Mouse (Mus musculus) megakaryocyte-erythroid progenitor cell, adult 5-6 weeks (primary cell): ENCODE measurements around the gene Parva. TPM values are rescaled to one million over a fixed set of nuclear protein-coding genes. Genes with fewer than 3 reads are reported as not detected.

ENCODE experiments used
- ATAC-seq: replicated peaks from 2 replicates; pipeline ENCODE4 v1.8.0; 2016; ENCODE audit warnings: mild to moderate bottlenecking, inconsistent platforms; ENCODE audit not compliant: severe bottlenecking, poor library complexity, low FRiP score, low TSS enrichment
- total RNA-seq, 2 experiments: library from RNA; stranded (forward) in 1 of 2; stranded (reverse) in 1 of 2; fragments of 200-1000, 215-1000 nt in 1 of 2; fragments of >200 nt in 1 of 2; fragmentation: Nextera tagmentation in 1 of 2; gene quantifications; 2 replicates each; pipeline ENCODE4 v1.2.3; 2014 to 2017

The Parva gene
- total RNA-seq, 2 experiments from 2014 or later: not detected

- ATAC-seq: no peak
Measured at GRCm38 (mm10) chr7:112502845-112503244, 75.5 kb downstream of the Parva start.

GRCm38 (mm10) chr7:112503448-112503847 lies 76.1 kb downstream of the Parva start:
- no peak for ATAC-seq

- no peak for ATAC-seq
Measured at GRCm38 (mm10) chr7:112503917-112504316, 76.6 kb downstream of the Parva start.

GRCm38 (mm10) chr7:112509107-112509506 lies 81.8 kb downstream of the Parva start:
- ATAC-seq: no peak

GRCm38 (mm10) chr7:112510336-112511048 lies 83.2 kb downstream of the Parva start:
- no peak for ATAC-seq

- no peak for ATAC-seq
Measured at GRCm38 (mm10) chr7:112511309-112511708, 84.0 kb downstream of the Parva start.

GRCm38 (mm10) chr7:112512257-112512656 lies 85.0 kb downstream of the Parva start:
- ATAC-seq: no peak

- no peak for ATAC-seq
Measured at GRCm38 (mm10) chr7:112512895-112513294, 85.6 kb downstream of the Parva start.

GRCm38 (mm10) chr7:112514636-112515193 lies 87.4 kb downstream of the Parva start:
- no peak for ATAC-seq

GRCm38 (mm10) chr7:112525465-112525864 lies 98.2 kb downstream of the Parva start:
- ATAC-seq: no peak

GRCm38 (mm10) chr7:112526226-112526625 lies 98.9 kb downstream of the Parva start:
- ATAC-seq: no peak

- no peak for ATAC-seq
Measured at GRCm38 (mm10) chr7:112527230-112527629, 99.9 kb downstream of the Parva start.

- no peak for ATAC-seq
Measured at GRCm38 (mm10) chr7:112528059-112528458, 100.8 kb downstream of the Parva start.

GRCm38 (mm10) chr7:112528582-112529360 lies 101.5 kb downstream of the Parva start:
- ATAC-seq: no peak

- no peak for ATAC-seq
Measured at GRCm38 (mm10) chr7:112530924-112531323, 103.6 kb downstream of the Parva start.

- ATAC-seq: no peak
Measured at GRCm38 (mm10) chr7:112534148-112534547, 106.8 kb downstream of the Parva start.

GRCm38 (mm10) chr7:112535408-112535921 lies 108.2 kb downstream of the Parva start:
- ATAC-seq: no peak

GRCm38 (mm10) chr7:112549136-112549535 lies 121.8 kb downstream of the Parva start:
- ATAC-seq: no peak

- ATAC-seq: no peak
Measured at GRCm38 (mm10) chr7:112561504-112561903, 134.2 kb downstream of the Parva start.

- no peak for ATAC-seq
Measured at GRCm38 (mm10) chr7:112567004-112567403, 139.7 kb downstream of the Parva start.
